Mouse (Mus musculus): ENCODE measurements at regions not wholly inside any gene's neighbourhood (a gene's known extent, or its start where the extent isn't known, plus 50 kb on each side); places are given as distances from the start of the nearest gene placed in this dataset.

DNA sequence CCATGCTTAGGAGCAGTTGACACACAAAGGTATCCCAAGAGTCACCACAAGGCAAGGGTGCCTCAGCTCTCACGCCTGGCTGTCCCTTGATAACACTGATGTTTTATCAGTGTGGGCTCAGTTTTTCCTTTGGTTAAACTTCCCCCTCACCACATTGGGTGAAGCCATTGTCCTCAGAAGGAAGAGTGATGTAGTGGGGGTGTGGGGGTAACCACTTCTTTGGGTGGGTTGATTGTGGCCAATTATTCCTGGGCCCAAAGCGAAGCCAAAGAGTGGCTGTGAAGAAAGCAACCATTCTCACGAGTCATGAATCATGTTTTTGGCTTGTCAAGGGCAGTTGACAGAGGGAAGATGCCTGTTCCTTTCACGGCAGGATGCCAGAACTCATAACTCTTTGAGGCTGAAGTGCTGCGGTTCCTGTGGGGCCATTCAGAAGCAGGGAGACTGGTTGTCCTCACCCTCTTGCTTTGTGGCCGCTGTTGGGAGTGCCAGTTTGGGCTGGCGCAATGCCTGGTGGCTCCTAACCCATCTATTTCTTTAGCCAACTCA, 234.7 kb downstream of the Fam49a start:
- no peaks in the 10 kb centered on the region for H3K27me3 ChIP-seq (ENCODE audit: control insufficient read depth, insufficient read depth, low read length)
- DNase-seq (ENCODE audit: low read depth in 1 of 2, low spot score in 2 of 2): no peak
- no peak overlapping the region for H3K27ac ChIP-seq (ENCODE audit: insufficient read depth, low read length)
- no peak overlapping the region for H3K4me3 ChIP-seq (ENCODE audit: extremely low read depth, insufficient read depth, insufficient read length)
- H3K36me3 ChIP-seq (ENCODE audit: control insufficient read depth, insufficient read depth, low read length): no peaks in the 10 kb centered on the region
- H3K4me1 ChIP-seq (ENCODE audit: control insufficient read depth, insufficient read depth, insufficient read length): no peaks in the 10 kb centered on the region
- 18% methylated on average over 7 of the region's 7 CpGs for WGBS
- TF ChIP-seq POLR2A (IDR thresholded peaks at IDR 0.05; ENCODE audit: low read depth, low read length): no peak
- TF ChIP-seq CTCF (IDR thresholded peaks at IDR 0.05; ENCODE audit: extremely low read depth, insufficient read depth, insufficient read length, insufficient replicate concordance): no peak

- H3K27me3 ChIP-seq (ENCODE audit: control insufficient read depth, insufficient read depth, low read length): no peaks in the 10 kb centered on the region
- H3K4me3 ChIP-seq (ENCODE audit: extremely low read depth, insufficient read depth, insufficient read length): no peak overlapping the region
- WGBS: 61% methylated on average over 1 of the region's 1 CpGs
- no peak for DNase-seq (ENCODE audit: low read depth in 1 of 2, low spot score in 2 of 2)
- no peak overlapping the region for H3K27ac ChIP-seq (ENCODE audit: insufficient read depth, low read length)
- TF ChIP-seq CTCF (IDR thresholded peaks at IDR 0.05; ENCODE audit: extremely low read depth, insufficient read depth, insufficient read length, insufficient replicate concordance) (no peak), POLR2A (IDR thresholded peaks at IDR 0.05; ENCODE audit: low read depth, low read length) (no peak)
- H3K36me3 ChIP-seq (ENCODE audit: control insufficient read depth, insufficient read depth, low read length): no peaks in the 10 kb centered on the region
- H3K4me1 ChIP-seq (ENCODE audit: control insufficient read depth, insufficient read depth, insufficient read length): no peaks in the 10 kb centered on the region
These were observed 228.2 kb downstream of the Fam49a start for GRCm38 (mm10) chr12:12490173-12490572.

DNA sequence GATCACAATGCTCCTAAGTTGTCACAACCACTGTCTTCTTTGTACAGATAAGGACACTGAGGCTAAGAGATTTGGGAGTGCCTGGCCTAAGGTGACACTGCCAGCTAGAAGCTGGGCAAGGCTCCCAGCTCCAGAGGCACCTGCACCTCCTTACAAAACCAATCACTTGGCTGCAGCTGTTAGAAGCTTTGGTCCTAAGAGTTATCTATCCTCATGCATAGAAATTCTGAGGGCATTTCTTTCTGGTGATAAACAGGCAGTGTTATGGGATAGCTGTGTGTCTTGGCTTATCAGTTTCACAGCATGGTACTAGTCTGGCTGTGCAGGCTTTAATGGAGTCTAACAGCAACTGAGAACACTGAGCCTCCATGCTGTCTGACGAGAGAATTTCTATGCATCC, 226.2 kb downstream of the Fam49a start:
- 89% methylated on average over 1 of the region's 1 CpGs for WGBS
- TF ChIP-seq POLR2A (IDR thresholded peaks at IDR 0.05; ENCODE audit: low read depth, low read length) (no peak), CTCF (IDR thresholded peaks at IDR 0.05; ENCODE audit: extremely low read depth, insufficient read depth, insufficient read length, insufficient replicate concordance) (no peak)
- H3K4me1 ChIP-seq (ENCODE audit: control insufficient read depth, insufficient read depth, insufficient read length): no peaks in the 10 kb centered on the region
- no peak overlapping the region for H3K27ac ChIP-seq (ENCODE audit: insufficient read depth, low read length)
- H3K4me3 ChIP-seq (ENCODE audit: extremely low read depth, insufficient read depth, insufficient read length): no peak overlapping the region
- H3K27me3 ChIP-seq (ENCODE audit: control insufficient read depth, insufficient read depth, low read length): no peaks in the 10 kb centered on the region
- no peaks in the 10 kb centered on the region for H3K36me3 ChIP-seq (ENCODE audit: control insufficient read depth, insufficient read depth, low read length)
- DNase-seq (ENCODE audit: low read depth in 1 of 2, low spot score in 2 of 2): no peak

GRCm38 (mm10) chr12:12486656-12487356, 224.9 kb downstream of the Fam49a start:
- no peak overlapping the region for H3K4me3 ChIP-seq (ENCODE audit: extremely low read depth, insufficient read depth, insufficient read length)
- no peaks in the 10 kb centered on the region for H3K27me3 ChIP-seq (ENCODE audit: control insufficient read depth, insufficient read depth, low read length)
- no peaks in the 10 kb centered on the region for H3K4me1 ChIP-seq (ENCODE audit: control insufficient read depth, insufficient read depth, insufficient read length)
- no peak overlapping the region for H3K27ac ChIP-seq (ENCODE audit: insufficient read depth, low read length)
- no peak for TF ChIP-seq POLR2A (IDR thresholded peaks at IDR 0.05; ENCODE audit: low read depth, low read length)
- no peak for TF ChIP-seq CTCF (IDR thresholded peaks at IDR 0.05; ENCODE audit: extremely low read depth, insufficient read depth, insufficient read length, insufficient replicate concordance)
- H3K36me3 ChIP-seq (ENCODE audit: control insufficient read depth, insufficient read depth, low read length): no peaks in the 10 kb centered on the region
- DNase-seq (ENCODE audit: low read depth in 1 of 2, low spot score in 2 of 2): no peak
- WGBS: 80% methylated on average over 1 of the region's 1 CpGs

- Histone ChIP-seq H3K4me1 (ENCODE audit: control insufficient read depth, insufficient read depth, insufficient read length) (no peaks in the 10 kb centered on the region), H3K4me3 (ENCODE audit: extremely low read depth, insufficient read depth, insufficient read length) (no peak overlapping the region), H3K36me3 (ENCODE audit: control insufficient read depth, insufficient read depth, low read length) (no peaks in the 10 kb centered on the region), H3K27ac (ENCODE audit: insufficient read depth, low read length) (no peak overlapping the region), H3K27me3 (ENCODE audit: control insufficient read depth, insufficient read depth, low read length) (no peaks in the 10 kb centered on the region)
- WGBS: 92% methylated on average over 9 of the region's 9 CpGs
- DNase-seq (ENCODE audit: low read depth in 1 of 2, low spot score in 2 of 2): no peak
- TF ChIP-seq CTCF (IDR thresholded peaks at IDR 0.05; ENCODE audit: extremely low read depth, insufficient read depth, insufficient read length, insufficient replicate concordance) (no peak), POLR2A (IDR thresholded peaks at IDR 0.05; ENCODE audit: low read depth, low read length) (no peak)
These were observed 223.2 kb downstream of the Fam49a start for GRCm38 (mm10) chr12:12484921-12485680.

GRCm38 (mm10) chr12:12480451-12480850, 218.5 kb downstream of the Fam49a start:
- Histone ChIP-seq H3K36me3 (ENCODE audit: control insufficient read depth, insufficient read depth, low read length) (no peaks in the 10 kb centered on the region), H3K4me1 (ENCODE audit: control insufficient read depth, insufficient read depth, insufficient read length) (no peaks in the 10 kb centered on the region), H3K27ac (ENCODE audit: insufficient read depth, low read length) (no peak overlapping the region), H3K4me3 (ENCODE audit: extremely low read depth, insufficient read depth, insufficient read length) (no peak overlapping the region), H3K27me3 (ENCODE audit: control insufficient read depth, insufficient read depth, low read length) (no peaks in the 10 kb centered on the region)
- WGBS: 88% methylated on average over 2 of the region's 2 CpGs
- no peak for TF ChIP-seq POLR2A (IDR thresholded peaks at IDR 0.05; ENCODE audit: low read depth, low read length)
- no peak for TF ChIP-seq CTCF (IDR thresholded peaks at IDR 0.05; ENCODE audit: extremely low read depth, insufficient read depth, insufficient read length, insufficient replicate concordance)
- no peak for DNase-seq (ENCODE audit: low read depth in 1 of 2, low spot score in 2 of 2)

All from spleen, adult 2 months (tissue).